26 mouse cellular contexts compared by ENCODE assay signal in the genomic region with DNA sequence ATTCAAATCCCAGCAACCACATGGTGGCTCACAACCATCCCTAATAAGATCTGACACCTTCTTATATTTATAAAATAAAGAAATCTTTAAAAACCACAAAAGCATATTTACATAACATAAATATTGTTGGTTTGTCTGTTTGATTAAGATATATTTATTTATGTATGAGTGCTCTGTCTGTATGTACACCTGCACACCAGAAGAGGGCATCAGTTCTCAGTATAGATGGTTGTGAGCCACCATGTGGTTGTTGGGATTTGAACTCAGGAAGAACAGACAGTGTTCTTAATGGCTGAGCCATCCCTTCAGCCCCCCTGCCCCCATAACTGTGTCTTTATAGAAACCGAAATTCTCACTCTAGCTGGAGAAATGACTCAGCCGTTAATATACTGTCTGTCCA. TPM values are rescaled to one million over a fixed set of nuclear protein-coding genes. Genes with fewer than 3 reads are reported as not detected.
DNase-seq lines count a peak whose midpoint lies in the region; ATAC-seq and TF ChIP-seq lines count a peak whose summit lies in the region.
"Had no signal": no experiment of that assay in that cellular context is flagged by ENCODE, and none has a peak within 500 bp of the region (broad histone marks: within the 10 kb centered on the region; RNA-seq: fewer than 3 reads in every experiment).

No protein-coding gene starts in this region.

- no peak overlapping the region for H3K9ac ChIP-seq in heart, postnatal 0 days (replicated peaks; ENCODE audit: low read depth, low read length)
- H3K9ac ChIP-seq in heart, embryonic 12.5 days, result no peak overlapping the region
- no peak overlapping the region for H3K9ac ChIP-seq in liver, embryonic 14.5 days (replicated peaks)
- no peak overlapping the region for H3K9ac ChIP-seq in liver, embryonic 11.5 days (ENCODE audit: low read depth, low read length)
- no peak overlapping the region for H3K9ac ChIP-seq in midbrain, postnatal 0 days (replicated peaks; ENCODE audit: low read length, poor library complexity, severe bottlenecking)
- no peak overlapping the region for H3K9ac ChIP-seq in midbrain, embryonic 15.5 days
- H3K9ac ChIP-seq: limb, embryonic 15.5 days had no signal

- no peak overlapping the region for H3K4me3 ChIP-seq in heart, postnatal 0 days (ENCODE audit: low read depth, low read length)
- H3K4me3 ChIP-seq in heart, embryonic 12.5 days, result no peak overlapping the region
- no peak overlapping the region for H3K4me3 ChIP-seq in liver, embryonic 14.5 days (ENCODE audit: insufficient read depth in 1 of 2, low read depth in 2 of 2, low read length in 2 of 2)
- H3K4me3 ChIP-seq in liver, embryonic 11.5 days (ENCODE audit: low read depth, low read length), result no peak overlapping the region
- H3K4me3 ChIP-seq in midbrain, postnatal 0 days (ENCODE audit: low read depth, low read length), result no peak overlapping the region
- no peak overlapping the region for H3K4me3 ChIP-seq in midbrain, embryonic 15.5 days
- H3K4me3 ChIP-seq: limb, embryonic 15.5 days had no signal

- ATAC-seq in heart, postnatal 0 days (ENCODE audit: insufficient read depth, low read depth), result no peak
- no peak for ATAC-seq in heart, embryonic 12.5 days (ENCODE audit: insufficient number of reproducible peaks, low FRiP score)
- ATAC-seq in liver, embryonic 14.5 days (ENCODE audit: insufficient read depth), result no peak
- ATAC-seq in liver, embryonic 11.5 days (replicated peaks; ENCODE audit: low FRiP score), result no peak
- ATAC-seq in midbrain, postnatal 0 days (ENCODE audit: low FRiP score), result no peak
- ATAC-seq in midbrain, embryonic 15.5 days (replicated peaks), result no peak
- ATAC-seq: forebrain, embryonic 14.5 days; intestine, postnatal 0 days had no signal

- DNase-seq in heart, postnatal 0 days (ENCODE audit: low spot score), result no peak
- DNase-seq in liver, embryonic 14.5 days (ENCODE audit: low read depth in 3 of 3, low spot score in 3 of 3), result no peak
- DNase-seq in liver, embryonic 11.5 days (ENCODE audit: low spot score), result no peak
- no peak for DNase-seq in midbrain, postnatal 0 days (ENCODE audit: low spot score)
- DNase-seq: adrenal gland, adult 8-10 months; B cell, adult 2 months; cerebellum, adult 2 months; cerebellum, postnatal 14 days; gastrocnemius, postnatal 36 days; heart, postnatal 36 days; kidney, adult 9 months; kidney, postnatal 25 days; lung, postnatal 10 days; thymus, adult 2 months; thymus, postnatal 36 days had no signal

- H3K36me3 ChIP-seq in heart, postnatal 0 days (replicated peaks; ENCODE audit: control insufficient read depth, insufficient read depth, low read length), result no peaks in the 10 kb centered on the region
- no peaks in the 10 kb centered on the region for H3K36me3 ChIP-seq in heart, embryonic 12.5 days
- no peaks in the 10 kb centered on the region for H3K36me3 ChIP-seq in liver, embryonic 14.5 days (replicated peaks; ENCODE audit: control insufficient read depth, insufficient read depth, low read depth)
- no peaks in the 10 kb centered on the region for H3K36me3 ChIP-seq in liver, embryonic 11.5 days (ENCODE audit: control insufficient read depth, insufficient read depth, low read length)
- no peaks in the 10 kb centered on the region for H3K36me3 ChIP-seq in midbrain, postnatal 0 days (ENCODE audit: insufficient read depth, low read length)
- H3K36me3 ChIP-seq in midbrain, embryonic 15.5 days (replicated peaks), result no peaks in the 10 kb centered on the region
- H3K36me3 ChIP-seq: hindbrain, embryonic 13.5 days; limb, embryonic 10.5 days; limb, embryonic 15.5 days had no signal

- 89% methylated on average over 2 of the region's 2 CpGs for WGBS in heart, postnatal 0 days
- WGBS in heart, embryonic 12.5 days, result 81% methylated on average over 2 of the region's 2 CpGs
- 73% methylated on average over 2 of the region's 2 CpGs for WGBS in liver, embryonic 14.5 days (ENCODE audit: insufficient replicate concordance)
- 91% methylated on average over 2 of the region's 2 CpGs for WGBS in liver, embryonic 11.5 days
- WGBS in midbrain, postnatal 0 days, result 90% methylated on average over 2 of the region's 2 CpGs
- 86% methylated on average over 2 of the region's 2 CpGs for WGBS in midbrain, embryonic 15.5 days

- TF ChIP-seq EP300 in heart, postnatal 0 days (IDR thresholded peaks at IDR 0.05; ENCODE audit: low read depth), result no peak
- TF ChIP-seq EP300 in liver, embryonic 14.5 days (IDR thresholded peaks at IDR 0.05; ENCODE audit: low read depth), result no peak

- no peaks in the 10 kb centered on the region for H3K9me3 ChIP-seq in heart, postnatal 0 days (replicated peaks; ENCODE audit: control insufficient read depth, low read length)
- H3K9me3 ChIP-seq in heart, embryonic 12.5 days (replicated peaks), result no peaks in the 10 kb centered on the region
- H3K9me3 ChIP-seq in liver, embryonic 14.5 days (ENCODE audit: control insufficient read depth, low read length), result no peaks in the 10 kb centered on the region
- H3K9me3 ChIP-seq in liver, embryonic 11.5 days (ENCODE audit: control insufficient read depth, low read length), result no peaks in the 10 kb centered on the region
- H3K9me3 ChIP-seq in midbrain, postnatal 0 days (ENCODE audit: low read length), result no peaks in the 10 kb centered on the region
- H3K9me3 ChIP-seq in midbrain, embryonic 15.5 days, result no peaks in the 10 kb centered on the region
- H3K9me3 ChIP-seq: hindbrain, embryonic 13.5 days; limb, embryonic 10.5 days; limb, embryonic 15.5 days had no signal

- H3K4me1 ChIP-seq in heart, postnatal 0 days (ENCODE audit: control insufficient read depth, insufficient read depth), result 0 out of 2 replicates have a peak, but pooled peaks cover 4% of the 10 kb centered on the region
- peaks cover 8% of the 10 kb centered on the region; the same call in 1 of the 2 replicates for H3K4me1 ChIP-seq in heart, embryonic 12.5 days (replicated peaks)
- peaks cover 5 to 7% of the 10 kb centered on the region in 2 experiments; a peak in 3 of 4 replicates for H3K4me1 ChIP-seq in liver, embryonic 14.5 days (replicated peaks; ENCODE audit: control insufficient read depth in 2 of 2, insufficient read depth in 2 of 2, low read length in 1 of 2)
- no peaks in the 10 kb centered on the region for H3K4me1 ChIP-seq in liver, embryonic 11.5 days (replicated peaks; ENCODE audit: control insufficient read depth, insufficient read depth, low read length)
- H3K4me1 ChIP-seq in midbrain, postnatal 0 days (ENCODE audit: insufficient read depth, low read length), result no peaks in the 10 kb centered on the region
- H3K4me1 ChIP-seq in midbrain, embryonic 15.5 days, result peaks cover 13% of the 10 kb centered on the region

- 0 out of 2 replicates have a peak, but pooled peaks have one; percentile 2 for TF ChIP-seq CTCF in heart, postnatal 0 days (IDR thresholded peaks at IDR 0.05; ENCODE audit: low read depth)
- TF ChIP-seq CTCF in liver, embryonic 14.5 days (IDR thresholded peaks at IDR 0.05; ENCODE audit: low read depth), result peak; percentile 5; the same call in 1 of the 2 replicates
- TF ChIP-seq CTCF in midbrain, postnatal 0 days (IDR thresholded peaks at IDR 0.05), result peak; percentile 39

- H3K4me2 ChIP-seq in heart, postnatal 0 days (ENCODE audit: low read depth, low read length), result no peak overlapping the region
- H3K4me2 ChIP-seq in heart, embryonic 12.5 days, result no peak overlapping the region
- no peak overlapping the region for H3K4me2 ChIP-seq in liver, embryonic 14.5 days (ENCODE audit: low read depth)
- no peak overlapping the region for H3K4me2 ChIP-seq in liver, embryonic 11.5 days
- H3K4me2 ChIP-seq in midbrain, postnatal 0 days (ENCODE audit: low read depth, low read length, poor library complexity, severe bottlenecking), result no peak overlapping the region
- H3K4me2 ChIP-seq in midbrain, embryonic 15.5 days, result no peak overlapping the region
- H3K4me2 ChIP-seq: limb, embryonic 15.5 days had no signal

- H3K27ac ChIP-seq in heart, postnatal 0 days (ENCODE audit: low read depth), result no peak overlapping the region
- H3K27ac ChIP-seq in heart, embryonic 12.5 days (ENCODE audit: poor library complexity, severe bottlenecking), result no peak overlapping the region
- H3K27ac ChIP-seq in liver, embryonic 14.5 days, result no peak overlapping the region
- no peak overlapping the region for H3K27ac ChIP-seq in liver, embryonic 11.5 days (ENCODE audit: low read depth, low read length)
- H3K27ac ChIP-seq in midbrain, postnatal 0 days (ENCODE audit: low read depth, low read length), result no peak overlapping the region
- no peak overlapping the region for H3K27ac ChIP-seq in midbrain, embryonic 15.5 days
- H3K27ac ChIP-seq: hindbrain, embryonic 13.5 days; limb, embryonic 15.5 days; macrophage had no signal

- H3K27me3 ChIP-seq in heart, postnatal 0 days (ENCODE audit: control insufficient read depth, insufficient read depth, low read length), result no peaks in the 10 kb centered on the region
- H3K27me3 ChIP-seq in heart, embryonic 12.5 days (replicated peaks), result peaks cover 5% of the 10 kb centered on the region; the same call in 1 of the 2 replicates
- H3K27me3 ChIP-seq in liver, embryonic 14.5 days (ENCODE audit: control insufficient read depth, insufficient read depth, low read length), result no peaks in the 10 kb centered on the region
- H3K27me3 ChIP-seq in liver, embryonic 11.5 days (replicated peaks; ENCODE audit: control insufficient read depth, insufficient read depth, low read length), result peaks cover 3% of the 10 kb centered on the region; the same call in 1 of the 2 replicates
- no peaks in the 10 kb centered on the region for H3K27me3 ChIP-seq in midbrain, postnatal 0 days (ENCODE audit: insufficient read depth, low read length)
- 0 out of 2 replicates have a peak, but pooled peaks cover 6% of the 10 kb centered on the region for H3K27me3 ChIP-seq in midbrain, embryonic 15.5 days (replicated peaks)

RNA-seq across cellular contexts. Expression of a gene that starts 4.4 kb away (rescaled TPM):
- total RNA-seq in heart, postnatal 0 days (2014; rRNA removed; ENCODE audit: low replicate concordance), result 44.5 and 57.5 TPM in 2 replicates
- 7.1 and 9.8 TPM in 2 replicates for polyA plus RNA-seq in heart, postnatal 0 days (2015; fragmentation: Nextera tagmentation; extraction: Ambion mirVana)
- 18.1 and 18.9 TPM in 2 replicates for polyA plus RNA-seq in heart, embryonic 12.5 days (2016; fragmentation: Nextera tagmentation; extraction: Ambion mirVana)
- polyA plus RNA-seq in liver, embryonic 14.5 days (2012; rRNA removed), result 3.4 and 4.0 TPM in 2 replicates
- polyA plus RNA-seq in liver, embryonic 14.5 days (2014; fragmentation: Nextera tagmentation; extraction: Ambion mirVana), result 1.8 and 2.9 TPM in 2 replicates
- polyA plus RNA-seq in liver, embryonic 11.5 days (2014; fragmentation: Nextera tagmentation; extraction: Ambion mirVana), result 8.7 and 12.2 TPM in 2 replicates
- total RNA-seq in midbrain, postnatal 0 days (2014; rRNA removed), result 73.6 and 84.3 TPM in 2 replicates
- 13.6 and 14.5 TPM in 2 replicates for polyA plus RNA-seq in midbrain, postnatal 0 days (2015; fragmentation: Nextera tagmentation; extraction: Ambion mirVana)
- polyA plus RNA-seq in midbrain, embryonic 15.5 days (2015; fragmentation: Nextera tagmentation; extraction: Ambion mirVana), result 29.0 and 29.8 TPM in 2 replicates

RNA-seq across cellular contexts. Expression of a gene that starts 11.2 kb away (rescaled TPM):
- total RNA-seq in heart, postnatal 0 days (2014; rRNA removed; ENCODE audit: low replicate concordance), result 0.27 TPM in 1 of 2 replicates, not detected in the other
- 0.46 and 0.54 TPM in 2 replicates for polyA plus RNA-seq in heart, postnatal 0 days (2015; fragmentation: Nextera tagmentation; extraction: Ambion mirVana)
- polyA plus RNA-seq in heart, embryonic 12.5 days (2016; fragmentation: Nextera tagmentation; extraction: Ambion mirVana), result 1.2 TPM in 2 replicates
- 0.21 and 0.28 TPM in 2 replicates for polyA plus RNA-seq in liver, embryonic 14.5 days (2012; rRNA removed)
- polyA plus RNA-seq in liver, embryonic 14.5 days (2014; fragmentation: Nextera tagmentation; extraction: Ambion mirVana), result 0.95 and 1.0 TPM in 2 replicates
- 2.0 and 2.4 TPM in 2 replicates for polyA plus RNA-seq in liver, embryonic 11.5 days (2014; fragmentation: Nextera tagmentation; extraction: Ambion mirVana)
- total RNA-seq in midbrain, postnatal 0 days (2014; rRNA removed), result 4.4 and 7.6 TPM in 2 replicates
- 15.5 and 17.7 TPM in 2 replicates for polyA plus RNA-seq in midbrain, postnatal 0 days (2015; fragmentation: Nextera tagmentation; extraction: Ambion mirVana)
- 8.4 and 8.8 TPM in 2 replicates for polyA plus RNA-seq in midbrain, embryonic 15.5 days (2015; fragmentation: Nextera tagmentation; extraction: Ambion mirVana)
- total RNA-seq: gastrocnemius, adult 18-20 months; heart, postnatal 36 days; monocyte, adult 5-6 weeks had no signal
- polyA plus RNA-seq: macrophage had no signal

RNA-seq across cellular contexts. Expression of a gene that starts 17.5 kb away (rescaled TPM):
- 206 and 281 TPM in 2 replicates for total RNA-seq in heart, postnatal 0 days (2014; rRNA removed; ENCODE audit: low replicate concordance)
- polyA plus RNA-seq in heart, postnatal 0 days (2015; fragmentation: Nextera tagmentation; extraction: Ambion mirVana), result 46.0 and 48.9 TPM in 2 replicates
- 71.8 and 81.4 TPM in 2 replicates for polyA plus RNA-seq in heart, embryonic 12.5 days (2016; fragmentation: Nextera tagmentation; extraction: Ambion mirVana)
- 55.4 and 64.2 TPM in 2 replicates for polyA plus RNA-seq in liver, embryonic 14.5 days (2012; rRNA removed)
- polyA plus RNA-seq in liver, embryonic 14.5 days (2014; fragmentation: Nextera tagmentation; extraction: Ambion mirVana), result 25.6 and 29.4 TPM in 2 replicates
- polyA plus RNA-seq in liver, embryonic 11.5 days (2014; fragmentation: Nextera tagmentation; extraction: Ambion mirVana), result 81.0 and 90.7 TPM in 2 replicates
- 175 and 179 TPM in 2 replicates for total RNA-seq in midbrain, postnatal 0 days (2014; rRNA removed)
- polyA plus RNA-seq in midbrain, postnatal 0 days (2015; fragmentation: Nextera tagmentation; extraction: Ambion mirVana), result 71.4 and 73.6 TPM in 2 replicates
- polyA plus RNA-seq in midbrain, embryonic 15.5 days (2015; fragmentation: Nextera tagmentation; extraction: Ambion mirVana), result 108 and 112 TPM in 2 replicates

RNA-seq across cellular contexts. Expression of a gene that starts 56.8 kb away (rescaled TPM):
- total RNA-seq in heart, postnatal 0 days (2014; rRNA removed; ENCODE audit: low replicate concordance), result 0.11 TPM in 1 of 2 replicates, not detected in the other
- polyA plus RNA-seq in heart, postnatal 0 days (2015; fragmentation: Nextera tagmentation; extraction: Ambion mirVana), result 0.14 TPM in 2 replicates
- 0.64 and 0.77 TPM in 2 replicates for polyA plus RNA-seq in heart, embryonic 12.5 days (2016; fragmentation: Nextera tagmentation; extraction: Ambion mirVana)
- polyA plus RNA-seq in liver, embryonic 14.5 days (2012; rRNA removed), result 0.09 and 0.11 TPM in 2 replicates
- polyA plus RNA-seq in liver, embryonic 14.5 days (2014; fragmentation: Nextera tagmentation; extraction: Ambion mirVana), result 0.08 TPM in 2 replicates
- 0.47 and 0.56 TPM in 2 replicates for polyA plus RNA-seq in liver, embryonic 11.5 days (2014; fragmentation: Nextera tagmentation; extraction: Ambion mirVana)
- total RNA-seq in midbrain, postnatal 0 days (2014; rRNA removed), result 151 and 153 TPM in 2 replicates
- 43.9 and 47.5 TPM in 2 replicates for polyA plus RNA-seq in midbrain, postnatal 0 days (2015; fragmentation: Nextera tagmentation; extraction: Ambion mirVana)
- 50.3 and 52.9 TPM in 2 replicates for polyA plus RNA-seq in midbrain, embryonic 15.5 days (2015; fragmentation: Nextera tagmentation; extraction: Ambion mirVana)
- total RNA-seq: megakaryocyte-erythroid progenitor cell, adult 5-6 weeks; monocyte, adult 5-6 weeks had no signal
- polyA plus RNA-seq: macrophage had no signal
